Mouse (Mus musculus) megakaryocyte, embryonic 14.5 days (primary cell): Measurements from ENCODE around the gene Zkscan5.

Experiments used
- FLI1 ChIP-seq: IDR thresholded peaks from 2 replicates; pipeline ENCODE4 v1.6.1; 2012; ENCODE audit warnings: low read length, inconsistent platforms, mixed read lengths
- GATA1 ChIP-seq: IDR thresholded peaks from 3 replicates; pipeline ENCODE4 v1.6.1; 2012; ENCODE audit warnings: mixed read lengths, low read length, inconsistent platforms, borderline replicate concordance

GRCm38 (mm10) chr5:145212216-145212615 lies 7.9 kb downstream of the Zkscan5 start:
- no peak for TF ChIP-seq GATA1
- no peak for TF ChIP-seq FLI1
